ENCODE assay signal across 19 mouse cellular contexts in the genomic region with DNA sequence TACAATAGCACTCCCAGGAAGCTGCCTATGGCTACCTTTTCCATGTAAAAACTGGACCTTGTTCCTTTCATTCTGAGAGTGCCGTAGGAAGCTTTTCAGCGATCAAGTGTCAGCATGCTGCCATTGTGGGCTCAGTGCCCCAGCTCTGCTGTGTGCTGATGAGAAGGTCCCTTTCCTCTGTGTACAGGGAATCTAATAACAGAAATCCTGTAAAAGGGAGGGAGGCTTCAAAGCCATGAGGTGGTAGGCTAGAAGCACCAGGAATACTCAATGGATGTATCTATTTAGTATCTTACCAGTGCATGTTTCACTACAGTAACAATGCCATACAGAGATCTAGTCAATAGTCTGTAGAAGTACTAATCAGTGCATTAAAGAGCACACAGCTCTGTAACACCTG.
DNase-seq lines count a peak whose midpoint lies in the region; ATAC-seq lines count a peak whose summit lies in the region.
"Had no signal": no experiment of that assay in that cellular context is flagged by ENCODE, and none has a peak within 500 bp of the region (broad histone marks: within the 10 kb centered on the region; RNA-seq: fewer than 3 reads in every experiment).

No protein-coding gene starts in this region.

- H3K27me3 ChIP-seq in midbrain, embryonic 11.5 days (ENCODE audit: control insufficient read depth, insufficient read depth, low read length): no peaks in the 10 kb centered on the region
- H3K27me3 ChIP-seq in midbrain, embryonic 14.5 days (ENCODE audit: control insufficient read depth, insufficient read depth, low read length): no peaks in the 10 kb centered on the region
- H3K27me3 ChIP-seq: CH12.LX, Patski had no signal

- no peak overlapping the region for H3K4me3 ChIP-seq in midbrain, embryonic 11.5 days (ENCODE audit: low read depth, low read length)
- no peak overlapping the region for H3K4me3 ChIP-seq in midbrain, embryonic 14.5 days (replicated peaks; ENCODE audit: low read depth, low read length)

- no peak for ATAC-seq in midbrain, embryonic 11.5 days (ENCODE audit: low FRiP score)
- no peak for ATAC-seq in midbrain, embryonic 14.5 days (ENCODE audit: low FRiP score, low TSS enrichment)
- ATAC-seq: activated CD4-positive, CD25-positive, alpha-beta regulatory T cell, adult 4 months; CD4-positive, CD25-positive, alpha-beta regulatory T cell, adult 4 months; Patski had no signal

- H3K36me3 ChIP-seq in midbrain, embryonic 11.5 days (ENCODE audit: control insufficient read depth, insufficient read depth, low read length): no peaks in the 10 kb centered on the region
- H3K36me3 ChIP-seq in midbrain, embryonic 14.5 days (ENCODE audit: control insufficient read depth, insufficient read depth, low read length): no peaks in the 10 kb centered on the region
- H3K36me3 ChIP-seq: G1E had no signal

- H3K9me3 ChIP-seq in midbrain, embryonic 11.5 days (ENCODE audit: control insufficient read depth, low read length): no peaks in the 10 kb centered on the region
- H3K9me3 ChIP-seq in midbrain, embryonic 14.5 days (ENCODE audit: control insufficient read depth, low read length): no peaks in the 10 kb centered on the region

- H3K27ac ChIP-seq in midbrain, embryonic 11.5 days (ENCODE audit: low read depth, low read length): no peak overlapping the region
- no peak overlapping the region for H3K27ac ChIP-seq in midbrain, embryonic 14.5 days (replicated peaks; ENCODE audit: low read depth, low read length)

- no peak overlapping the region for H3K4me2 ChIP-seq in midbrain, embryonic 11.5 days
- no peak overlapping the region for H3K4me2 ChIP-seq in midbrain, embryonic 14.5 days (ENCODE audit: low read length)

- H3K9ac ChIP-seq in midbrain, embryonic 11.5 days (ENCODE audit: low read length): no peak overlapping the region
- H3K9ac ChIP-seq in midbrain, embryonic 14.5 days (replicated peaks; ENCODE audit: low read length): no peak overlapping the region

- H3K4me1 ChIP-seq in midbrain, embryonic 11.5 days (ENCODE audit: control insufficient read depth, insufficient read depth, low read length): no peaks in the 10 kb centered on the region
- H3K4me1 ChIP-seq in midbrain, embryonic 14.5 days (ENCODE audit: control insufficient read depth, insufficient read depth, low read length): no peaks in the 10 kb centered on the region

- peak; percentile 51 for DNase-seq in heart, adult 11 months
- DNase-seq in heart, adult 18-20 months: no peak
- DNase-seq in midbrain, embryonic 11.5 days (ENCODE audit: low spot score, missing footprints): peak; percentile 56
- DNase-seq in midbrain, embryonic 14.5 days: no peak
- DNase-seq: adrenal gland, adult 2 months; adrenal gland, adult 8-10 months; adrenal gland, postnatal 10 days; adrenal gland, postnatal 14 days; adrenal gland, postnatal 25 days; adrenal gland, postnatal 36 days; B cell, adult 2 months; cerebellum, adult 11 months; cerebellum, adult 11-12 months; cerebellum, adult 18-20 months had no signal

- 95% methylated on average over 2 of the region's 2 CpGs for WGBS in midbrain, embryonic 11.5 days
- 80% methylated on average over 2 of the region's 2 CpGs for WGBS in midbrain, embryonic 14.5 days

Comparison
In these comparisons a context has a peak if more than half of its experiments do, and no peak if none do; other contexts are left out.
1. DNase-seq: peak in heart, adult 11 months (single experiment) and midbrain, embryonic 11.5 days (single experiment); none in heart, adult 18-20 months (0 of 2) and midbrain, embryonic 14.5 days (single experiment).